Comparison of ENCODE assay signal across 8 mouse cellular contexts in genomic region chr5:64092748-64093292, GRCm38 (mm10). TPM values are rescaled to one million over a fixed set of nuclear protein-coding genes. Genes with fewer than 3 reads are reported as not detected.
A peak's percentile ranks its signal among the peaks of the same experiment; 100 is the strongest.
DNase-seq lines count a peak whose midpoint lies in the region; ATAC-seq and TF ChIP-seq lines count a peak whose summit lies in the region.

Gene Pgm2 (plus strand): TSS chr5:64092950.

- no peaks in the 10 kb centered on the region for H3K9me3 ChIP-seq in intestine, postnatal 0 days (ENCODE audit: control insufficient read depth)
- no peaks in the 10 kb centered on the region for H3K9me3 ChIP-seq in midbrain, embryonic 10.5 days (replicated peaks)

- H3K36me3 ChIP-seq in intestine, postnatal 0 days (ENCODE audit: control insufficient read depth, insufficient read depth) = peaks cover 2% of the 10 kb centered on the region; the same call in 1 of the 2 replicates
- peaks cover 6% of the 10 kb centered on the region for H3K36me3 ChIP-seq in midbrain, embryonic 10.5 days

- H3K27me3 ChIP-seq in intestine, postnatal 0 days (replicated peaks; ENCODE audit: control insufficient read depth, insufficient read depth, low read length) = no peaks in the 10 kb centered on the region
- H3K27me3 ChIP-seq in midbrain, embryonic 10.5 days (ENCODE audit: low read depth, poor library complexity, severe bottlenecking) = peaks cover 23% of the 10 kb centered on the region; the same call in 1 of the 2 replicates

- peak within 1 kb of the TSS; percentile 82 for H3K4me2 ChIP-seq in intestine, postnatal 0 days (replicated peaks; ENCODE audit: low read depth)

- peak within 1 kb of the TSS; percentile 81 for H3K9ac ChIP-seq in intestine, postnatal 0 days (ENCODE audit: low read depth, low read length)

- intact Hi-C loops in left cerebral cortex, postnatal 36 days (cut with DNase I) = loop anchor here (5.0 to 10.0 kb wide), 2 partner anchors 182 to 186 kb away; no protein-coding TSS in a partner anchor

- H3K4me1 ChIP-seq in intestine, postnatal 0 days (replicated peaks; ENCODE audit: control insufficient read depth, insufficient read depth, low read length) = peaks cover 11% of the 10 kb centered on the region
- peaks cover 32% of the 10 kb centered on the region for H3K4me1 ChIP-seq in midbrain, embryonic 10.5 days

- DNase-seq in adrenal gland, postnatal 10 days = peak; percentile 95
- DNase-seq in embryo, embryonic 9.5 days (ENCODE audit: extremely low spot score) = peak; percentile 91
- peak; percentile 77 to 86 for DNase-seq in gastrocnemius, postnatal 4 days (ENCODE audit: low spot score in 2 of 2)
- peak; percentile 81 for DNase-seq in left cerebral cortex, postnatal 36 days (ENCODE audit: low spot score in 2 of 2)
- DNase-seq in midbrain, embryonic 10.5 days (ENCODE audit: low spot score) = peak; percentile 86
- peak; percentile 73 to 79 for DNase-seq in right cerebral cortex, postnatal 36 days (ENCODE audit: low spot score in 2 of 2)
- peak; percentile 75 to 86 for DNase-seq in urinary bladder, postnatal 4 days (ENCODE audit: low spot score in 2 of 2)

- H3K4me3 ChIP-seq in intestine, postnatal 0 days (ENCODE audit: low read depth, low read length) = peak within 1 kb of the TSS; percentile 82
- peak within 1 kb of the TSS; percentile 73 for H3K4me3 ChIP-seq in midbrain, embryonic 10.5 days

- WGBS in intestine, postnatal 0 days = under 1% methylated on average over 41 of the region's 43 CpGs
- under 1% methylated on average over 43 of the region's 43 CpGs for WGBS in midbrain, embryonic 10.5 days

- peak; percentile 87 for ATAC-seq in intestine, postnatal 0 days

- peak; percentile 26; the same call in 1 of the 2 replicates for TF ChIP-seq CTCF in intestine, postnatal 0 days (IDR thresholded peaks at IDR 0.05; ENCODE audit: low read depth)

- peak within 1 kb of the TSS; percentile 80 for H3K27ac ChIP-seq in intestine, postnatal 0 days (ENCODE audit: low read depth, low read length)
- H3K27ac ChIP-seq in midbrain, embryonic 10.5 days (replicated peaks) = peak within 1 kb of the TSS; percentile 86

RNA-seq across cellular contexts. Expression of gene Pgm2, which starts in this region (rescaled TPM):
- 10 to 100 TPM; 19.9 to 20.7 TPM for total RNA-seq in adrenal gland, postnatal 10 days (2021)
- 10 to 100 TPM; 12.2 to 14.4 TPM for total RNA-seq in gastrocnemius, postnatal 4 days (2021)
- polyA plus RNA-seq in intestine, postnatal 0 days (2015; fragmentation: Nextera tagmentation; extraction: Ambion mirVana) = 30.1 and 36.3 TPM in 2 replicates
- 10 to 100 TPM; 10.4 to 10.7 TPM for total RNA-seq in left cerebral cortex, postnatal 36 days (2021)
- 24.9 and 25.1 TPM in 2 replicates for polyA plus RNA-seq in midbrain, embryonic 10.5 days (2016; fragmentation: Nextera tagmentation; extraction: Ambion mirVana)

Comparison
In these comparisons a context has a peak if more than half of its experiments do, and no peak if none do; other contexts are left out.
1. Peak in every context shown above with its lines: DNase-seq, ATAC-seq, H3K4me3 ChIP-seq and H3K27ac ChIP-seq.